Mouse (Mus musculus): ENCODE data around the gene Eif3i. TPM values are rescaled to one million over a fixed set of nuclear protein-coding genes. Genes with fewer than 3 reads are reported as not detected.
"Not testable (repeated sequence)": the region's sequence is repeated elsewhere in the genome, so short reads cannot be mapped to it uniquely, and the experiment has no call there.

Eif3i gene
- total and polyA plus RNA-seq, 3 experiments = 116 to 185 (median 132) TPM

- no peak for DNase-seq
- no peak overlapping the region for H3K4me3 ChIP-seq
- intact Hi-C loops (cut with DNase I) = no loop called here
- no peak overlapping the region for H3K27ac ChIP-seq
- no peaks in the 10 kb centered on the region for H3K27me3 ChIP-seq (ENCODE audit: control insufficient read depth, insufficient read depth, low read length)
- H3K4me1 ChIP-seq (ENCODE audit: control insufficient read depth, insufficient read depth, low read length) = peaks cover 5% of the 10 kb centered on the region
- 88% methylated on average over 12 of the region's 12 CpGs for WGBS
- H3K9ac ChIP-seq (ENCODE audit: low read depth, low read length) = no peak overlapping the region
- H3K79me2 ChIP-seq (replicated peaks; ENCODE audit: control insufficient read depth, insufficient read depth, low read length) = no peaks in the 10 kb centered on the region
- H3K36me3 ChIP-seq (ENCODE audit: control insufficient read depth, insufficient read depth, low read length) = no peaks in the 10 kb centered on the region
- no peak for TF ChIP-seq POLR2A (IDR thresholded peaks at IDR 0.05; ENCODE audit: insufficient read depth, low read depth, low read length)
- TF ChIP-seq CTCF (IDR thresholded peaks at IDR 0.05) = no peak
- no peak for TF ChIP-seq EP300 (IDR thresholded peaks at IDR 0.05; ENCODE audit: insufficient read depth, low read depth, low read length)
These were observed 42.0 kb downstream of the Eif3i start for GRCm38 (mm10) chr4:129558321-129558955.

GRCm38 (mm10) chr4:129557256-129557808 lies 43.1 kb downstream of the Eif3i start:
- WGBS = 77% methylated on average over 9 of the region's 9 CpGs
- no peaks in the 10 kb centered on the region for H3K27me3 ChIP-seq (ENCODE audit: control insufficient read depth, insufficient read depth, low read length)
- H3K27ac ChIP-seq = no peak overlapping the region; the same call in 1 of the 2 replicates
- no peak overlapping the region; the same call in 1 of the 2 replicates for H3K9ac ChIP-seq (ENCODE audit: low read depth, low read length)
- no peak for DNase-seq
- intact Hi-C loops (cut with DNase I) = loop anchor here (2.0 kb wide), 2 partner anchors 15 to 17 kb away; partner anchors contain the start of gene Hdac1
- peaks cover 5% of the 10 kb centered on the region for H3K4me1 ChIP-seq (ENCODE audit: control insufficient read depth, insufficient read depth, low read length)
- H3K79me2 ChIP-seq (replicated peaks; ENCODE audit: control insufficient read depth, insufficient read depth, low read length) = no peaks in the 10 kb centered on the region
- no peaks in the 10 kb centered on the region for H3K36me3 ChIP-seq (ENCODE audit: control insufficient read depth, insufficient read depth, low read length)
- peak overlapping the region; percentile 40; the same call in 1 of the 2 replicates for H3K4me3 ChIP-seq
- TF ChIP-seq CTCF (IDR thresholded peaks at IDR 0.05) (no peak), EP300 (IDR thresholded peaks at IDR 0.05; ENCODE audit: insufficient read depth, low read depth, low read length) (no peak), POLR2A (IDR thresholded peaks at IDR 0.05; ENCODE audit: insufficient read depth, low read depth, low read length) (no peak)

GRCm38 (mm10) chr4:129556532-129557223 lies 43.8 kb downstream of the Eif3i start:
- Histone ChIP-seq H3K36me3 (ENCODE audit: control insufficient read depth, insufficient read depth, low read length) (no peaks in the 10 kb centered on the region), H3K79me2 (replicated peaks; ENCODE audit: control insufficient read depth, insufficient read depth, low read length) (no peaks in the 10 kb centered on the region), H3K4me3 (peak overlapping the region; percentile 40), H3K27ac (peak overlapping the region; percentile 62), H3K4me1 (ENCODE audit: control insufficient read depth, insufficient read depth, low read length) (peaks cover 5% of the 10 kb centered on the region), H3K9ac (ENCODE audit: low read depth, low read length) (peak overlapping the region; percentile 58), H3K27me3 (ENCODE audit: control insufficient read depth, insufficient read depth, low read length) (no peaks in the 10 kb centered on the region)
- WGBS = 6% methylated on average over 33 of the region's 33 CpGs
- intact Hi-C loops (cut with DNase I) = loop anchor here (2.0 kb wide), 2 partner anchors 14 to 18 kb away; partner anchors contain the start of gene Hdac1
- TF ChIP-seq POLR2A (IDR thresholded peaks at IDR 0.05; ENCODE audit: insufficient read depth, low read depth, low read length) (peak; percentile 93), EP300 (IDR thresholded peaks at IDR 0.05; ENCODE audit: insufficient read depth, low read depth, low read length) (0 out of 2 replicates have a peak, but pooled peaks have one; percentile 8), CTCF (IDR thresholded peaks at IDR 0.05) (no peak)
- DNase-seq = peak; percentile 90 to 93

- Histone ChIP-seq H3K36me3 (ENCODE audit: control insufficient read depth, insufficient read depth, low read length) (no peaks in the 10 kb centered on the region), H3K4me3 (peak overlapping the region; percentile 40), H3K79me2 (replicated peaks; ENCODE audit: control insufficient read depth, insufficient read depth, low read length) (no peaks in the 10 kb centered on the region), H3K27ac (no peak overlapping the region), H3K27me3 (ENCODE audit: control insufficient read depth, insufficient read depth, low read length) (no peaks in the 10 kb centered on the region), H3K9ac (ENCODE audit: low read depth, low read length) (peak overlapping the region; percentile 39), H3K4me1 (ENCODE audit: control insufficient read depth, insufficient read depth, low read length) (peaks cover 5% of the 10 kb centered on the region)
- DNase-seq = no peak
- intact Hi-C loops (cut with DNase I) = loop anchor here (2.0 kb wide), 2 partner anchors 13 to 19 kb away; partner anchors contain the start of gene Hdac1
- TF ChIP-seq CTCF (IDR thresholded peaks at IDR 0.05) (no peak), POLR2A (IDR thresholded peaks at IDR 0.05; ENCODE audit: insufficient read depth, low read depth, low read length) (no peak), EP300 (IDR thresholded peaks at IDR 0.05; ENCODE audit: insufficient read depth, low read depth, low read length) (no peak)
- 2% methylated on average over 24 of the region's 24 CpGs for WGBS
These were observed 44.5 kb downstream of the Eif3i start for GRCm38 (mm10) chr4:129555862-129556531.

- TF ChIP-seq CTCF (IDR thresholded peaks at IDR 0.05) = peak; percentile 69
- TF ChIP-seq POLR2A (IDR thresholded peaks at IDR 0.05; ENCODE audit: insufficient read depth, low read depth, low read length) = no peak
- no peak for TF ChIP-seq EP300 (IDR thresholded peaks at IDR 0.05; ENCODE audit: insufficient read depth, low read depth, low read length)
- no peak overlapping the region for H3K27ac ChIP-seq
- intact Hi-C loops (cut with DNase I) = no loop called here
- no peaks in the 10 kb centered on the region for H3K27me3 ChIP-seq (ENCODE audit: control insufficient read depth, insufficient read depth, low read length)
- DNase-seq = peak in 1 of 2 experiments; percentile 49
- no peaks in the 10 kb centered on the region for H3K36me3 ChIP-seq (ENCODE audit: control insufficient read depth, insufficient read depth, low read length)
- H3K4me3 ChIP-seq = peak overlapping the region; percentile 40
- H3K79me2 ChIP-seq (replicated peaks; ENCODE audit: control insufficient read depth, insufficient read depth, low read length) = no peaks in the 10 kb centered on the region
- no peak overlapping the region for H3K9ac ChIP-seq (ENCODE audit: low read depth, low read length)
- H3K4me1 ChIP-seq (ENCODE audit: control insufficient read depth, insufficient read depth, low read length) = peaks cover 5% of the 10 kb centered on the region
- WGBS = 5% methylated on average over 16 of the region's 16 CpGs
These were observed 45.0 kb downstream of the Eif3i start for GRCm38 (mm10) chr4:129555421-129555861.

- intact Hi-C loops (cut with DNase I); H3K27ac ChIP-seq; H3K27me3 ChIP-seq (ENCODE audit: control insufficient read depth, insufficient read depth, low read length); DNase-seq; H3K79me2 ChIP-seq (replicated peaks; ENCODE audit: control insufficient read depth, insufficient read depth, low read length); H3K4me1 ChIP-seq (ENCODE audit: control insufficient read depth, insufficient read depth, low read length); H3K4me3 ChIP-seq; H3K9ac ChIP-seq (ENCODE audit: low read depth, low read length); H3K36me3 ChIP-seq (ENCODE audit: control insufficient read depth, insufficient read depth, low read length): not testable (repeated sequence)
- 73% methylated on average over 6 of the region's 6 CpGs for WGBS
These were observed 45.9 kb downstream of the Eif3i start for GRCm38 (mm10) chr4:129554512-129554911.
